Mouse (Mus musculus): ENCODE measurements around the gene Acot13. TPM values are rescaled to one million over a fixed set of nuclear protein-coding genes. Genes with fewer than 3 reads are reported as not detected.

The Acot13 gene
- polyA plus RNA-seq, 1 experiment: 246 TPM

- no peak for DNase-seq (ENCODE audit: extremely low spot score in 1 of 2, low spot score in 1 of 2)
These were observed 931 bp upstream of the Acot13 start for GRCm38 (mm10) chr13:24832131-24832810.

DNA sequence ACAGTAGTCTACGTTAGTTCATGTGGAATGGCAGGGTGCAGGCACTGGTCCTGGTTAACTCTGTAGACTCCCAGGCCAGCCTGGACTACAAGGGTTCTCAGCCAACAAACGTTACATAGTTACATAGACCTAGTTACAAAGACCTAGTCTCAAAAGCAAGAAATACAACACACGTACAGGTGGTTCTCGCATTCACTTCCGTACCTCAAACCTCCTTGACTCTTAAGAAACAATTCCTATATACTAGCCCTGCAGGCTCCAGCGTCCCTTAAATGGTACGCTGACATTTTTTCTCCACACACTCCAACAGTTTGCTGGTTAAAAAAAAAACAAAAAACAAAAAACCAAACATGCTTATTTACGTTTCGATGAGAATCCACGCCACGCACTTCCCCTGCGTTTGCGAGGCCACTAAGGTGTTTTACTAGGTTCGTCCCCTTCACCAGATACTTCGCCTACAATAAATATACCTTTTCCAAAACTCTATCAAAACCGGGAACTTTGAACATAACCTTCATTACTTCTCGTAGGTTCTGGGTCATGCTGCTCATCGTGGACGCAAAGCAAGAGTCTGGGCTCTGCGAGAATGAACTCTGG, 486 bp downstream of the Acot13 start:
- DNase-seq (ENCODE audit: extremely low spot score in 1 of 2, low spot score in 1 of 2): no peak

DNA sequence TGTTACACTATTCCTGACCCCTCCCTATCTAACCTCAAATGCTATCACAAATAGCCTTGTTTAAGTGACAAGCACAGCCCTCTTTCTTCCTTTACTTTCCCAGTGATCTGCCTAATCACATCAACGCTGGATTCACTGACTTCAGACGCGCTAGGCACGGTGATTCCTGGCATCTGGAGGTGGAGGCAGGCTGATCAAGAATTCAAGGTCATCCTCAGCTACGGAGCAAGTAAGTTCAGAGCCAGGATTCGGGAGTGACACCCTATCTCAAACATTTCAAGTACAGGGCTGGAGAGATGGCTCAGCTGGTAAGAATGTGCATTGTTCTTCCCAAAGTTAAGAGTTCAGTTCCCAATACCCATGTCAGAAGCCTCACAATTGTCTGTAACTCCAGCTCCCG, 5.2 kb downstream of the Acot13 start:
- DNase-seq (ENCODE audit: extremely low spot score in 1 of 2, low spot score in 1 of 2): no peak

DNA sequence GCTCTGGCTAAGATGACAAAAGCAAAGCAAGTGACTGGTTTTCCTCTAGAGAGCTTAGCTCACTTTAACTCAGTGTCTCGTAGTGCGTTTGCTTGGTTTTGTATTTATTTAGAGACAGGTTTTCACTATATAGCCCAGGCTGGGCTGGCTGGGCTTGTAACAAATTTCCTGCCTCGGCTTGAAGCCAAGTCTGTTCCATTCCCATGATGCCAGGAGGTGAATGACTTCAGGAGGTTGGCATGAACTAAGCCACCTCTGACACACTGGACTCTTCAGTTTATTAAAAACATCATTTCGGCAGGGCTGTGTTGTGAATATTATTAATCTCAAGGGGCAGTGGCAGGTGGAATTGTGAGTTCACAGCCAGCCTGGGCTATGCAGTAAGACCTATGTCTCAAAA, 5.8 kb downstream of the Acot13 start:
- no peak for DNase-seq (ENCODE audit: extremely low spot score in 1 of 2, low spot score in 1 of 2)

GRCm38 (mm10) chr13:24824647-24825046, 6.7 kb downstream of the Acot13 start:
- DNase-seq (ENCODE audit: extremely low spot score in 1 of 2, low spot score in 1 of 2): no peak

DNA sequence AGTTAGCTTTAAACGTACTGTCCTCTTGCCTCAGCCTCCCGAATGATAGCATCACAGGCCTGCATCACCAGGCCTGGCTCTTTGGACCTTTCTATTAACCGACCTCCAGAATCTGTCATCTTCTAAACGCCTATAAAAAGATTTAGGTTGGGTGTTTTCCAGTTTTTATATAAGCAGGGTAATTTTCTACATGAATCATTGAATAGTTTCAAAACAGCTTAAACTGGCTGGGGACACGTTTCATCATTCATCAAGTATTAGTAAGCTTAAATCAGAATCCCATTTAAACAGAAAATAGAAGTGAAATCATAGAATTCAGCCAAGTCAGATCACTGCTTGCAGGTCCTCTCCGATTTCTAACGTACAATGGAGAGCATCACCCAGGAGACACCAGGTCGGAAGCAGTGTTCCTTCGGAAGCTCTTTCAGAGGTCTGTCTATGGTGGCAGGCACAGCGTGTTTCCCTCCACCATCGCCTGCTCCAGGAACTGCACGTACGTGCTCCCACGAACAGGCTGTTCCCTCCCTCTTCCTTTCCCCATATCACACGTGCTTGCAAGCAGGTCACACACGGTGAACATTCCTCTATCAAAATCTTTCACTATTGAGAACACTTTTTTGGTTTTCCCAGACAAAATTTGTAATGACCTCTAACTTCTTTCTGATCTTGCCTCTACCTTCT, 8.5 kb downstream of the Acot13 start:
- peak in 1 of 2 experiments; percentile 16 for DNase-seq (ENCODE audit: extremely low spot score in 1 of 2, low spot score in 1 of 2)

DNA sequence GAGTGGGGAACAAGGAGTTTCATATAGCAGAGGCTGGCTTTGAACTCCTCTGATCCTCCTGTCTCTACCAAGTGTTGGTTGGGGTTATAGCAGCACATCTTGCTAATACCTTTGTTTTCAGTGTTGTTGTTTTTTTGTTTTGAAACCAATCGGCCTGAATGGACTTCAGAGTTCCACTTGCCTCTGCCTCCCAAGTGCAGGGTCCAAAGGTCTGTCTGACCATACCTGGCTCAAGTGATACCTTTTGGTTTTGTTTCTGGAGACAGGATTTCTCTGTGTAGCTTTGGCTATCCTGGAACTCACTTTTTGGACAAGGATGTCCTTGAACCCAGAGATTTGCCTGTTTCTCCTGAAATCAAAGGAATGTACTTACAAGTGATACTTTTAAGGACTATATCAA, 11.4 kb downstream of the Acot13 start:
- no peak for DNase-seq (ENCODE audit: extremely low spot score in 1 of 2, low spot score in 1 of 2)

GRCm38 (mm10) chr13:24816125-24817092, 14.9 kb downstream of the Acot13 start:
- DNase-seq (ENCODE audit: extremely low spot score in 1 of 2, low spot score in 1 of 2): no peak

- no peak for DNase-seq (ENCODE audit: extremely low spot score in 1 of 2, low spot score in 1 of 2)
These were observed 16.7 kb downstream of the Acot13 start for GRCm38 (mm10) chr13:24814616-24815015.

DNA sequence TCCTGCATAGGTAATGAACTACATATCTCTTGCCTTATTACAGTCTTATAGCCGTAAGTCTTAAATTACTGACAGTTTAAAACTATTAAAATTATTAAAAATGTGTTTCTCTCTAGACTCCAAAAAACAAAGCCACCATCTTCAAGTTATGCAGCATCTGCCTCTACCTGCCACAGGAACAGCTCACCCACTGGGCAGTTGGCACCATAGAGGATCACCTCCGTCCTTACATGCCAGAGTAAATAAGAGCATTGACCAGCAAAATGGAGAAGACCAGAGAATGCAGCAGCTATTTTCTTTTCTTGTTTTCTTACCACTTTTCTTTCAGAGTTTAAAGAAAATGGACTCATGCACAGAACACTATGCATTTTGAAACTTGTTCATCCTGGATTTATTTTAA, 18.8 kb downstream of the Acot13 start:
- DNase-seq (ENCODE audit: extremely low spot score in 1 of 2, low spot score in 1 of 2): no peak

DNA sequence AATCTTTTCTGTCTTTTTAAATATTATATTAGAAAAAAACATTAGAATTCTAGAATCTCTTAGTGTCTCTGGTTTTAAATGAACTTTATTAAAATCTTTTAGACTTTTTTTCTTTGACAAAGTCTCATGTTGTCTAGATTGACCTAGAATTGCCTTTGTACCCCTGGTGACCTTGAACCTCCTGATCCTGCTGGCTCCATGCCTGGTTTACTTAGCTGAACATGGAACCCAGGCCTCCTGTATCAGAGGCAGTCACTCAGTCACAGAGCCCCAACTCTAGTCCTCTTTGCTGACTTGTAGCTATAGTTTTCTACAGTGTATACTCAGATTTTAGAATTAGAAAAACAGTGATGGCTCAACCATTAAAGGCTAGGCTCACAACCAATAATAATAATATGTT, 25.3 kb downstream of the Acot13 start:
- DNase-seq (ENCODE audit: extremely low spot score in 1 of 2, low spot score in 1 of 2): no peak

DNA sequence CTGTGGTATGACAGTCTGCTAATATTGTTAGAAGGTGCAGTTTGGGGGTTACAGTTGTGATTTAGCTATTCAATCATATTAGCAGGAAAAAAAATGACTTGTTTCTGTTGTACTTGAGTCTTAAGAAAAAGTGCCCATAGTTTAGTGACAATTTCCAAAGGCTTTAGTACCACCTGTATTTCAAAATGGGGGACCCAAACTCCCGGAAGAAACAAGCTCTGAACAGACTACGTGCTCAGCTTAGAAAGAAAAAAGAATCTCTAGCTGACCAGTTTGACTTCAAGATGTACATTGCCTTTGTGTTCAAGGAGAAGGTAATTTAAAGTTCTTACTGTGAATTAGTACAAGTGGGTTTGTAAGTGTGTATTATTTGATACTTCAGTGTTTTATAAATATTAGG, 28.1 kb downstream of the Acot13 start:
- DNase-seq (ENCODE audit: extremely low spot score in 1 of 2, low spot score in 1 of 2): no peak

DNA sequence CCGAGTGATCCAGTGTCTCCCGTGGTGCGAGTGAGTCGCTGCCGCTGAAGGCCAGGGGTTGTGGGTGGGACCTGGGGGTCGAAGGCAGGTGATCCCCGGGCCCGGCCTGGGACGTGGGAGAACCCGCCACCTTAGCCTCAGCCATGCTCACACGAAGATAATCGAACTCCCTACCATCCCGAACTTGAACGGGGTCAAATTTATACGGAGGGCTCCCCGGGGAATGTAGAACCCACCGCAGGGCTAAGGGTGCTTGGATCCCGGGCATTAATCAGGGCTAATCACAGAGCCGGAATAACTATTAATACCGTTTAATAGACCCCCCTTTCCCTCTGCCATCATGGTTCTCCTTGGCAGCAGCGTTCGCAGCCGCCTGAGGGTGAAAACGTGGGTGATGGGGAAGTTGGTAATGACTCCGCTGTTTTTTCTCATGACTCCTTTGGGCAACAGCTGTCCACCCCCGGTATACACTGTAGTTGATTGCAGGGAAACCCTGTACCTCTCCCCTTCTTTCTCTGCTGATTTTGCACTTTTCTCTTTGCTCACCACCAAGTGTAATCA, 29.1 kb downstream of the Acot13 start:
- DNase-seq (ENCODE audit: extremely low spot score in 1 of 2, low spot score in 1 of 2): peak in 1 of 2 experiments; percentile 45

- peak in 1 of 2 experiments; percentile 33 for DNase-seq (ENCODE audit: extremely low spot score in 1 of 2, low spot score in 1 of 2)
These were observed 29.9 kb downstream of the Acot13 start, which contains the start of gene BC005537 for GRCm38 (mm10) chr13:24801308-24801921. BC005537 (plus strand) TSS chr13:24801657.

DNA sequence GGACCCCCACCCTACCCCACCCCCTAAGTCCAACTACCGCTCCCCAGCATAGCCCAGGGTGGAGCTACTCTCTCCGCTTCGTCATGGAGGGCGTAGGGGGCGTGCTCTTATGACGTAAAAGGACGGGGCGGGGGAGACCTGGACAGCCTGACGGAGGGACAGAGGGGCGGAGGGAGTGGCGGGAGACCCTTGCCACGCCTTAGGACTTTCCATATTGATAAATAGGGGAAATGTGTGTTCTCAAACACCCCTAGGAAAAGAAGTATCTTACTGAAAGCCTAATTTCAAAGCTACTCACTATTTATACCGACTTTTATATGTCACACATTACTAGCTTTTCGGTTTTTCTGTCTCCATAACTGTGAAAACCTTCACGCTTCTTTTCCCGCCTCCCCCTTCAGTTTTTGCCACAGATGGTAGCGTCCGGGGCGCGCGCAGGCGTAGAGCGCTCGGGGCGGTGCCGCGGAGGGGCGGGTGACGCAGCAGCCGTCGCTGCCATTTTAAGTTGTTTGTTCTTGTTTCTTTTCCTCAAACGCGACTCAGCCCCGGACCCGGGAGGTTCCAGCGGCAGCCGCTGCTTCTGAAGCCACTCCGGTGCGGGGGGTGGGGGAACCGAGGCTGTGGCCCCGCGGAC, 30.5 kb downstream of the Acot13 start:
- peak; percentile 95 to 96 for DNase-seq (ENCODE audit: extremely low spot score in 1 of 2, low spot score in 1 of 2)

DNA sequence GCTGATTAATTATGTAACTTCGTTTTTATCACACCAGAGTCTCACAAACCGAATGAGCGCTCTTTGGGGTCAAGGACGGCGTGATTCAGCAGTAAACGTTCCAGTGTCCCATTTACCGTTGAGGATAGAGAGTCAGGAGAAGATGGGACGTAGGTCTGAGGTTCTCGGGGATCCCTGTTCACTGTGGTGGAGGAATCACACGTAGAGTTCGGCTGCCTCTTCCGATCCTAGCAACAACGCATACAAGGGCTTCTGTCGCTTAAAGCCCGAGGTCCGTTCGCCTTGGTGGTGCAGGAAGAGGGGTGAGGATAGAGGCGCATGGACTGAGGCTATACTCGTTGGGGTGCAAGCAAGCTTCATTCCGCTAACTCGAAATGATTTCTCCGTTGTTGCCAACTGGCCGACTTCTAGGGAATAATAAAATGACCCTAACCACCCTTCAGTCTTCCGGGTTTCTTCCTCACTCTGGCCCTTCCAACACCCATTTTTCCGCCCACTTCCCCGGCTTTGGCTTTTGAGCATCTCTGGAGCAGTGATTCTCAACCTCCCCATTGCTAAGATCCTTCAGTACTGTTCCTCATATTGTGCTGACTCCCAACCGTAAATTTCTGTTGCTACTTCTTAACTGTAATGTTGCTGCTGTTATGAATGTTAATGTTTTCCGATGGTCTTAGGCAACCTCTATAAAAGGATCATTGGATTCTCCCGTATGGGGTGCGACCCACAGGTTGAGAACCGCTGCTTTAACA, 31.2 kb downstream of the Acot13 start:
- peak in 1 of 2 experiments; percentile 45 for DNase-seq (ENCODE audit: extremely low spot score in 1 of 2, low spot score in 1 of 2)

DNA sequence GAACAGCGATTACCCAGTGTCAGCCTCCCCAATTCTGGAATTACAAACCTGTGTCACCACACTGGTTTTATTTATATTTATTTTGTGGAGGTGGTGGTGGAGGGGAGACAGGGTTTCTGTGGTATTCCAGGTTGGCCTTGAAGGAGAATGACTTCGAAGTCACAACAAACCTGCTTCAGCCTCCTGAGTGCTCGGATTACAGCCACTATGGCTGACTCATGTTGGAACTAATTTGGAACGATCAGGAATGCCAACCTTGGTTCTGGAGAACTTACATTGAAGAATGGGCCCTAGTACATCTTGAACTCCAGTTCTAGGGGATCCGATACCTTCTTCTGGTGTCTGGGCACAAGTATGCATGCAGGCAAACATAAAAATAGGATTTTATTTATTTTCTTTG, 32.0 kb downstream of the Acot13 start:
- no peak for DNase-seq (ENCODE audit: extremely low spot score in 1 of 2, low spot score in 1 of 2)

DNA sequence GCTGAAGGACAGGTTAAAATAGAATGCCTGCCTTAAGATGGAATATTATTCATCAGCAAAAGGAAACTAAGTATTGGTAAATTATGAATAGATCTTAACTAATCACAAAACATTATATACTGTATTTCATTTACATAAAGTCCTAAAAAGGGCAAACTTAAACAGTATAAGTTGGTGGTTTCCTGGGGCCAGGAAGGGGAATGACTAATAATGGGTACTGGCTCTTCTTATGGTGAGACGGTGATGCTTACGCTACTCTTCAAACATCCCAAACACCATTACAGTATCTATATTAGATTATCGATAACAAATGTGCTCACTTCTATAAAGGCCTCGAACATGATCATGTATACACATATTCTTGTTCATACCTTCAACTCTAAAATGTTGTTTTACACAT, 32.7 kb downstream of the Acot13 start:
- no peak for DNase-seq (ENCODE audit: extremely low spot score in 1 of 2, low spot score in 1 of 2)

All from frontal cortex, adult 2 months (tissue).